Mouse (Mus musculus) bone marrow, adult 2 months (tissue): ENCODE results near the gene Tctn1.

Source experiments
- CTCF ChIP-seq: fragments of 200-500 bp; IDR thresholded peaks from 2 replicates; pipeline ENCODE4 v1.5.1; 2011; ENCODE audit warnings: low read length, control low read depth; ENCODE audit not compliant: control insufficient read depth, insufficient read depth
- POLR2A ChIP-seq: fragments of 200-500 bp; IDR thresholded peaks from 2 replicates; pipeline ENCODE4 v1.6.1; 2011; ENCODE audit warnings: low read depth, mild to moderate bottlenecking, control low read depth, low read length, borderline replicate concordance; ENCODE audit not compliant: control insufficient read depth

DNA sequence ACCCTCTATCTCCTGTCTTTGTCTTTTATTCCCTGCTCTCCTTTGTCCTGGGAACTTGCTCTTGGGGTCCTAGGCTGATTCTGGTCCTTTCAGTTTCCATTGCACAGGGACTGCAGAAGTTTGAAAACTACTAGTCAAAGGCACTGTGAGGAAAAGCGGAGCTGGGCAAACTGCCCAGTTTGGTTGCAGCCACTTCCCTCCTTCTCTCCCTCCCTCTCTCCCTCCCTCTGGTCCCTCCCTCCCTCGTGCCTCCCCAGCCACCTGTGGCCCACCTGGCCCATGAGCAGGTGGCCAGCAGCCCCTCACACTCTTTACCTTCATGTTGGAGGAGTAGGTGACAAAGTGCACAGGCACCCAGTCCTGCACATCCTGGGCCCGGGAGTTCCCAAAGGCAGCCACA, 19.1 kb downstream of the Tctn1 start:
- no peak for TF ChIP-seq POLR2A
- no peak for TF ChIP-seq CTCF
